Mouse (Mus musculus) mouse trophoblast stem cell (cell line): ENCODE results near the gene Prkaca.

Experiments used
- in situ Hi-C, 2 experiments: fragments of 300-500 bp; cut with MseI, MboI; formaldehyde crosslinking; loops; 2 replicates in 1 of 2; 3 replicates in 1 of 2; pipeline ENCODE4 v1.15.1; 2025

Prkaca gene

DNA sequence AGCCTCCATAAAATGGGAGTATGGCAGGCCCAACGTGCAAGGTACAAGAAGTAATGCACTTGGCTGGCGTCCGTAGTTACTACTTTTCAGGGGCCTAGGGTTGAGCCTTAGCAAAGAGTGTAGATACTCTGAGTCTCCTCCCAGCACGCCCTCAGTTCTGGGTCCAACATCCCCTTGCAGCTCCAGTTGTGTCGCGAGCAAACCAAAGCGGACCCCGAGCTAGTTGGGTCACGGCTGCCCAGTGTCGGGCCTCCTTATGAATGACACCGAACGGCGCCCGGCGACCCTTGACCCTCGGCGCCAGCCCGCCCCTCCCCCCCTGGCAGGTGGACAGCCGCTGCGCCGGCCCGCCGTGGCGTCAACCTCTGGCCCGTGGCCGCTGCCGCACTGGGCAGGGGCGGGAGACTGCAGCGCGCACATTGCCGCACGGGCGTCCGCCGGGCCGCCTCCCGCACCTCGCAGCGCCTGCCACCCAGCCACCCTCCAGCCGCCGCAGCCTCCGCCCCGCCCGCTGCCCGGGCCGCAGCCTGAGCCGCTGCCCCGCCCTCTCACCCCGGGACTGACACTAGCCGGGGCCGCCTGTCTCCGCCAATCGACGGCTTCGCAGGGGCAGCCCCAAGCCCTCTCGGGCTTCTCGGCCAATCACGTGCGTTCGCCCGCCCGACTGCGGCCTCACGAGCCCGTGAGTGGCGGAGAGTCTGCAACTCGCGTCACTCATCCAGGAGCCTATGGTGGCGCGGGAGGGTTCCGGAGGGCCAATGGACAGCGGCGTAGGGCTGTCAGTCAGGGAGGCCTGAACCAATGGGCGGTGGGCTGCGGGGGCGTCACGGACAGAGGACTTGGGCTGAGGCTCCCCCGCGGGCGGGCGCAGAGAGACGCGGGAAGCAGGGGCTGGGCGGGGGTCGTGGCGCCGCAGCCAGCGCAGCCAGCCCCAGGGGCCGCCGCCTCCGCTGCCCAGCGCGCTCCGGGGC, at the start of gene Prkaca:
Gene Prkaca (plus strand): TSS at position 844 of the 971 bp plus-strand sequence.
- in situ Hi-C loops: no loop called here

DNA sequence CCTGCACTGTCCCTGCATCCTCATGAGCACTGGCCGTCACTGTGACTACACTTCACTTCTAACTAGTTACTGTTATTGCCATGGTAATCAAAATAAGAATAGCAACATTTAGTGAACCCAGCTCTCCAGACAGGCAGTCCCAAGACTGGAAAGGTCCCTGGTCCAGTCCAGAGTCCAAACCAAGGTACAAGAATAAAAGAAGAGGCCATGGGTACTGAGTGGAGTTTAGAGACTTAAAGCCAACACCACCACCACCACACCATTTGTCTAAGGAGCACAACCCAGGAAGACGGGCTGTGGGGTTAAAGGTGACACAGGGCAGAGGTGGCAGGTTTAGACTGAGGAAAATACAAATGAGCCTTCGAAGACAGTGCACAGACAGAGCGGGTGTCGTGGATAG, 48.2 kb upstream of the Prkaca start:
- in situ Hi-C loops: no loop called here

DNA sequence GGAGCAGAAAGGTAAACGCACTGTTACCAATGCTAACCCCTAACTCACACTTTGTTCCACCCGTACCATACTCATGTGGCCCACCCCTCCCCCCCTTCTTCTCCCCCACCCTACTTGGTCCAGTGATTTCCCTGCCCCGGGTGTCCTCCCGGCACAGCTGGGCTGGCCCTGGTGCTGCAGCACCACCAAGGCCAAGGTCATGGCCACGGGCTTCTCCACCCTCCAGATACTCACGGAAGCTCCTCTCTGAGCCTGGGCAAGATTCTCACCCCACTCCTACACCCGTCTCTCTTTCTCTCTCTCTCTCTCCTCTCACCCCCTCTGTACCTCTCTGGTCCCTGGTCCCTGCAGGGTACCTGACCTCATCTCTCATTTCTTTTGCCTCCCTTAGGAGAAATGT, 46.5 kb upstream of the Prkaca start:
- in situ Hi-C loops: no loop called here

DNA sequence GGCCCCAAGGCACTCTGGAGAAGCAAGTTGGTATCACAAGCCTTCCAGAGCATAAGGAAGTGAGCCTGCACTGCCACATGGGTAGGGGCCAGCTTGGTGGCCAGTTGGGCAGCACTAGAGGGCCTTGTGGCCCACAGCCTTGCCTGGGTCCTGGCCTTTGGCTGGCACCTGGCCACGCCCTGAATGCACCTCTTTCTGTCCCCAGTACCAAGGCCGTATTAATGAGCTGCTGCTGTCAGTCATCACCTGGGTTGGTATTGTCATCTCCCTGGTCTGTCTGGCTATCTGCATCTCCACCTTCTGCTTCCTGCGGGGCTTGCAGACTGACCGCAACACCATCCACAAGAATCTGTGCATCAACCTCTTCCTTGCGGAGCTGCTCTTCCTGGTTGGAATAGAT, 38.6 kb upstream of the Prkaca start:
- in situ Hi-C loops: no loop called here

DNA sequence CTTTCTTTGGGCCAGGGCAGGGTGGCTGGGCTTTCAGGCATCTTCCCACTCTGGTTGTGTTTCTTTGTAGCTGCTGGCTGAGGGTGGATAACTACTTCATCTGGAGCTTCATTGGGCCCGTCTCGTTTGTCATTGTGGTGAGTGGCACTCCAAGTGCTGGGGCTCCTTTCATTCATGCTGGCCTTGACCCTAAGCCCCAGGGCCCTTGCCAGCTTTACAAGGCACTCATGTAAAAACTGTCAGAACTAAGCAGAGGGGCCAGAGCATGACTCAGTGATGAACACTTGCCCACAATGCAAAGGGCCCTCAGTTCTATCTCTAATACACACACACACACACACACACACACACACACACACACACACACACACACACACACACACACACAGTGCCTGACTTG, 37.8 kb upstream of the Prkaca start:
- in situ Hi-C loops: no loop called here

DNA sequence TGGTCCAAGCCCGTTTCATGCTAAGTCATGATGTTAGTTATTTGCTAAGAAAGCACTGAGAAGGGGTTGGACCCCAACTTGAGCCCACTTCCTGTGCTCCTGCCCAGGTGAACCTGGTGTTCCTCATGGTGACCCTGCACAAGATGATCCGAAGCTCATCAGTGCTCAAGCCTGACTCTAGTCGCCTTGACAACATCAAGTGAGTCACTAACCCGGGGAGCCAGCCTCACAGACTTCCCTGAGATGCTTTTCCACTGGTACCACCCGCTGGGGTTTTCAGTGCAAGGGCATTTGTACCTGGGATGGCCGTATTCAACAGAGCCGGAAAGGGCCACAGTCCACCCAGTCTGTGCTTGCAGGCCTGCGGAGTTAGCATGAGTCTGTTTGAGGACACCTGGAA, 37.4 kb upstream of the Prkaca start:
- in situ Hi-C loops: no loop called here

DNA sequence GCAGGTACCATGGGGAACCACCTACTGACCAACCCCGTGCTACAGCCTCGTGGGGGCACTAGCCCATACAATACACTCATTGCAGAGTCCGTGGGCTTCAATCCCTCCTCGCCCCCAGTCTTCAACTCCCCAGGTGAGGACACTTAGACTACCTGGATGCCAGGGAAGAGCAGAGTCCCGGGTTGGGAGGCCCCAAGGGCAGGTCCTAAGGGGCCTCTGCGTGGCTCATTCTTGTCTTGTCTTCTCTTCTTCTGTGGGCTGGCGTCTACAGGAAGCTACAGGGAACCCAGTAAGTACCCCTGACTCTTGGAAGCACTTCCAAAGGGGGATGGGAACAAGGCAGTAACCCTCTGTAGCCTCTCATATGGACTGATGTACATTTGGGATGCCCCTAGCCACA, 35.1 kb upstream of the Prkaca start:
- in situ Hi-C loops: no loop called here

DNA sequence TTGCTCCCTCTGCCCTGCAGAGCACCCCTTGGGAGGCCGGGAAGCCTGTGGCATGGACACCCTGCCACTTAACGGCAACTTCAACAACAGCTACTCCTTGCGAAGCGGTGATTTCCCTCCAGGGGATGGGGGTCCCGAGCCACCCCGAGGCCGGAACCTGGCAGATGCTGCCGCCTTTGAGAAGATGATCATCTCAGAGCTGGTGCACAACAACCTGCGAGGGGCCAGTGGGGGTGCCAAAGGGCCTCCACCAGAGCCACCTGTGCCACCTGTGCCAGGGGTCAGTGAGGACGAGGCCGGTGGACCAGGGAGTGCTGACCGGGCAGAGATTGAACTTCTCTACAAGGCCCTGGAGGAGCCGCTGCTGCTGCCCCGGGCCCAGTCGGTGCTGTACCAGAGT, 34.5 kb upstream of the Prkaca start:
- in situ Hi-C loops: no loop called here

DNA sequence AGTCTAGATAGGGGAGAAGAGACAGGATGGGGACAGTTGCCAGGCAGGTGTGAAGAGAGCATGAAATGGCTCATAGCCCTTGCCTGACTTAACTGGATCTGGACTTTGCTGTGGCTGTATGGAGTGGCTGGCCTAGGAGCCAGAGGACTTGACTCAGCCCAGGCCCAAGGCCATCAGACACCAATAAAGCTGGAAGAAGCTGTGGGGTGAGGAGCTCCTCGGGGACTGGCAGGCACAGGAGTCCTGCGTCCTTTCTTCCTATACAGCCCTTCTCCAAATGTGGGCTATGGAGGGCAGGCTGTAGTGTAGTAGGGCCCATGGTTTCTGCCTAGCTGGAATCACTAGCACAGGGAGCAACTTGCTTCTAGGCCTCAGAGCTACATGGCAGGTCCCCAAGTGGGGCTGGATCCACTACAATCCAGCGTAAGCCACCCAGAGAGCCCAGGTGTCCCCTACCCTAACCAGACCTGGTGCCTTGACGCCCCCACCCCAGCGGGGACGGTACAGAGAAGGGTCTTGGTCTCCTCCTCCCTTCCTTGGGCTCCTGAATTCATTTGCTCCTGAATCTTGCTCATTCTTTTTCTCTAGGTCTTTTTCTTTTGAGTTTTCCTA, 31.6 kb upstream of the Prkaca start:
- in situ Hi-C loops: no loop called here

DNA sequence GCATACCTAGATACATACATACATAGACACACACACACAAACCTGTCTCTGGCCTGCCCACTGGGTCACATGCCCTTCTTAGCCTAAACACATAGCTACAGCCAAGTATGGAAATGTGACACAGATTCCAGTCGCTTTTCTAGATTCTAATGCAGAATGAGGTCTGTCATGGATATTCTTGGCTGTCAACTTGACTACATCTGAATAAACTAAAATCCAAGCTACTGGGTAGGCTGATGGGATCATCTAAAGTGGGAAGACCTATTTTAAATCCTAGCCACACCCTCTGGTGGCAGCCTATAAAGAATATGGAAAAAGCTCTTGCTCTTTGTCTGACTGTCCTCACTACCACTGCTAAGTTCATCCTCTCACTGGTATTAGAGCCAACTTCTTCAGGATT, 30.3 kb upstream of the Prkaca start:
- in situ Hi-C loops: no loop called here

DNA sequence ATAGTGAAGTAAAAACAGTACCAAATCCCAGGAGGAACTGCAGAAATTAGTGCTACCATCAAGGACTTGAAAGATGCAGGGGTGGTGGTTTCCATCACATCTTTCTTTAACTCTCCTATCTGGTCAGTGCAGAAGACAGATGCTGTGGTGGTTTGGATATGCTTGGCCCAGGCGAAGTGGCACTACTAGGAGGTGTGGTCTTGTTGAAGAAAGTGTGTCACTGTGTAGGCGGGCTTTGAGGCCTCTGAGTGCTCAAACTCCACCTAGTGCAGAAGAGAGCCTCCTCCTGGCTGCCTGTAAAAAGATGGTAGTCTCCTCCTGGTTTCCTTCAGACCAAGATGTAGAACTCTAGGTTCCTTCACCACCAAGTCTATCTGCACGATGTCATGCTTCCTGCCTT, 27.3 kb upstream of the Prkaca start:
- in situ Hi-C loops: no loop called here

DNA sequence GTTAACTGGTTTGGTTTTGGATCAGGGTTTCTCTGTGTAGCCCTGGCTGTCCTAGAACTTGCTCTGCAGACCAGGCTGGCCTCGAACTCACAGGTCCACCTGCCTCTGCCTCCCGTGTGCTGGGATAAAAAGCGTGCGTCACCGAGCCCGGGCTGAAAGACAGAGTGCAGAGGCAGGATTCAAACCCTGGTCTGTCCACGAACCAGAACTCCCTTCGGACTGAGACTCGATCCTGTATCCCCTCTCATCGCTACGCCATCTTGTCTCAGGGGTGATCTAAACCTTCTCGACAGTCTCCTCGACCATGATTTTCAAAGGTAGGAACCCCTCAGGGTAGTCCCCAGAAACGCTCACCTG, 18.1 kb upstream of the Prkaca start:
- in situ Hi-C loops: no loop called here

DNA sequence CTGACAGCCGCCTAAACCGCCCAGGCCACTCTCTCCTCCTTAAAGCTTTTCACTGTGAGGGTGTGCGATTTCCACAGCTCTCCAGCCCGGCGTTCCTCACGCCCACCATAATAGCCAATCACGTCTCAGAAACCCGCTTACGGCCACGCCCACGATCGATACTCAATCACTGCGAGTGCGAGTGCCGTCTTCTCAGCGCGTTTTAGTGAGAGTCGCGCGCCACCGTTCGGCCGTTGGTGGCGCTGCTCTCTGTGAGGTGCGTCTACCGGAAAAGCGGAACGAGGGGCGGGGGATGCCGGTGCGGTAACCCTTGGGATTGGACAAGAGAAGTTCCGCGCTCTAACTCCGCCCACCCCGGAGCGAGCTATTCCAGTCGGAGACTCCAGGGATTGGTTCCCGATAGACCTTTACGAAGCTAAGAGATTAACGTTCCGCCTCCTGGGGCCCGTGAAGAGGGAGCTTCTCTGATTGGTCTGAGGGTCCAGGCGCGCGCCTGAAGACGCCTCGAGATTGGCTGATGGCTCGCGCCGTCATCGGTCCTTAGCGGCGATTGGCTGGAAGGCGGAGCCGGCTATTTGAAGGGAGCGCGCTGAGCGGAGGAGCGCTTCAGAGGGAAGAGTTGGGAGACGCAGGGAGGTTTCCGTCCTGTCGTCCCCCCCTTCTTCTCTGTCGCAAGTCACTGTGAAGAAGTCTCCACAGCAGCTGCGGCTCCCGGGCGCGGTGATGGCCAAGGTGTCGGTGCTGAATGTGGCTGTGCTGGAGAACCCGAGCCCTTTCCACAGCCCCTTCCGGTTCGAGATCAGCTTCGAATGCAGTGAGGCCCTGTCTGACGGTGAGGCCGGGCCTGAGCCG, 17.5 kb upstream of the Prkaca start, which contains the start of the genes Gm10644 and Asf1b:
Gene Gm10644 (minus strand): TSS at position 100 of the 852 bp plus-strand sequence.
Gene Asf1b (plus strand): TSS at position 402 of the 852 bp plus-strand sequence.
- in situ Hi-C loops: no loop called here

DNA sequence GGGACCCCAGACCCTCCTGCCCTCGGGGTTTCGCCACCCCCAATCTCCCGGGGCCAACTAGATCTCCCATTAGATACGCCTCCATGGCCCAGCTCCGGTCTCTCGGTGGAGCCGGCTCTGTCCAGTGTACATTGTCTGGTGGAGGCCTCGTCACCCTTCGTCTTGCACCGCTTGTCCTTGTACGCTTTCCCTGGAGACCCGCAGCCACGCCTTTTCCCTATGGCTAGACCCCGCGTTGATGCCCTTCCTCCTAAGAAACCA, 16.9 kb upstream of the Prkaca start:
- in situ Hi-C loops: no loop called here

DNA sequence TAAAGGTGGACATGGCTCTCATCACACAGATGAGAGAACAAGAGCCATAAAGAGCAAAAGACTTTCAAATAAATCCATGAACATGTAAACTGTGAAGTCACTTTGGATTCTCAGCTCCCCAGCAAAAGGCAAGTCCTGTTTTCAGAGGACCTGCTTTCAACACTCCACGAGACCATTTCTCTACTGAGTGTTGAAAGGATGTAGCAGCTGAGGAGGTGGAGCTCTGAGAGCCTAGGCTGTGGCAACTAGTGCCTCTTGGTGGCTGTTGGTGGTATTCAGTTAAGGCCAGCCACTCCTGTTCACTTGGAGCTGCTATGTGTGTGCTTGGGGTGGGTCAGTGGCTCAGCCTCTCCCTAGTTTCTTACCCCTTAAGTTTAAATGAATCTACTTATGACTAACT, 16.0 kb upstream of the Prkaca start:
- in situ Hi-C loops: no loop called here

DNA sequence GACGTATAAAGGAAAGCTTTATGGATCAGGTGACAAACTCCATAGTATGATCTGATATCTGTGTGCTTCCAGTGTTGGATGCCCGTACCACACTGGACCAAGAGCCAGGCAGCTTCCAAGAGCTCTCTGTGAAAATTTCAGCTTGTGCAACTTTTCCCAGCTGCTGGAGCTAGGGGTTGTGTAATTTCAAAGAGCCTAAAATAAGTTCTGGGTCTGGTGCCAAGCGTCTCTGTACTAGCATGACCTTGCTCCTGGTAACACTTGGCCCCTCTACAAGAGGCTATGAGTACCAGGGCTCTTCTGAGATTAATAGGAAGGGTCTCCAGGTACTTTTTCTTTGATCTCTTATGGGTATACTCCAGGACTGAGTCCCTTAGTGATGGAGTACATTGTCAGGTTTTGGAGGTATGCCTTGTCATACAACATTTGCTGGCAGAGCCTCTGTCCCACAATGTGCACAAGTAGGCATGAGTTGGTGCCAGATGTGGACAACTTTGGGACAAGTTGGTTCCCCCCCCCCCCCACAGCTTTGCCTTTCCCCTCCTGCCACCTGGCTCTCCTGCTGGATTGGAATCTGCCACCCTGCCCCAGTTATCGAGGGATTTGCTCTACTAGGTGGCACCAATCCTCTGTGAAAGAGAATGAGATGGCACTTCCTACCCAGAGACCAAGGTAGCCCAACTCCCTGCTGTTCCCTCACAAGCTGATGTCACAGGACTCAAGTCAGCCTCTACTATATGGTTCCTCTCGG, 8.6 kb upstream of the Prkaca start:
- in situ Hi-C loops: no loop called here

DNA sequence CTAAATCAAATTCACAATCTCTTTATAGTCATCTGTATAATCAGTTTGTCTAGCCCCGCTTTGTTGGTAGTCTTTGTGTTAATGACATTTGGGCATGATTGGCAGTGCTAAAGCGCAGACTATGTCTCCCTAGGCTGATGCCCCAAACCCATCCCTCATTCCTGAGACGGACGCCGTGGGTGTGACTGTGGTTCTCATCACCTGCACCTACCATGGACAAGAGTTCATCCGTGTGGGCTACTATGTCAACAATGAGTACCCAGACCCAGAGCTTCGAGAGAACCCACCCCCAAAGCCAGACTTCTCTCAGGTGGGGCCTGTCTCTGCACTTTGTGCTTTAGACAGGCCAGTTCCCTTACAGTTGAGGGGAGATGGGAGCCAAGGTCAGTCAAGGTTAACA, 5.1 kb upstream of the Prkaca start:
- in situ Hi-C loops: no loop called here

DNA sequence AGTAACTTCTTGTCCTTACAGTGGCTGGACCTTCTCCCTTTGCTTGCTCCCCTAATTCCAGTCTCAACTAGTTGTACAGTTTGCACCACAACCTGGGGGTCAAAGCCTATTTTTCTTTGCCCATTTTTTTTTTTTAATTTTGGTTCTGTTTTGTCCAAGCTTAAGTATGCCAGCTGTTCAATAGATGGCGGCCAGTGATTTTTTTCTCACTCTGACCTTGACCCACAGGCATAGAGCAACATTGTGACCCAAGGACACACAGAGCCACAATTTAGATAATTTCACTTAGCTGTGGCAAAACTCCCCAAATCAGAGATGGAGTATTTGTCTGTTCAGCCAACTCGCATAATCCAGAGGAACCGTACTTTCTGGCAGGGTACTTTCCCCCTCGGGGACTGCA, 1.7 kb upstream of the Prkaca start:
- in situ Hi-C loops: no loop called here

DNA sequence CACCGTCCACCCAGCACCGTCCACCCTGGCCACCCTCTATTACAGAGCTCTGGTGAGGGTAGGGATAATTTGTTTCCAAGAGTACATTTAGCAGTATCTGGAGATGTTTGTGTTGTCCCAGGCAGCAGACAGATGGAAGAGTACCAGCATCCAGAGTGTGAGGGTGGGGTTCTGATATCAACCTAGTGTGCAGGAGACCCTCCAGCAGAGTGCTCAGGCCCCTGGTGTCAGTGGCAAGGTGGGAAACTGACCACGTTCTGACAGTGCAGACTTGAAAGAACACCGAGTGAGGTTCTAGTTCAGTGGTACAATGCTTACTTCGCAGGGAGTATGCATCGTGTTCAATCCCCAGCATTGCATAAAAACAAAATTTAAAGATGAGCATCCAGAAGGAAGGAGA, 1.1 kb upstream of the Prkaca start:
- in situ Hi-C loops: no loop called here

DNA sequence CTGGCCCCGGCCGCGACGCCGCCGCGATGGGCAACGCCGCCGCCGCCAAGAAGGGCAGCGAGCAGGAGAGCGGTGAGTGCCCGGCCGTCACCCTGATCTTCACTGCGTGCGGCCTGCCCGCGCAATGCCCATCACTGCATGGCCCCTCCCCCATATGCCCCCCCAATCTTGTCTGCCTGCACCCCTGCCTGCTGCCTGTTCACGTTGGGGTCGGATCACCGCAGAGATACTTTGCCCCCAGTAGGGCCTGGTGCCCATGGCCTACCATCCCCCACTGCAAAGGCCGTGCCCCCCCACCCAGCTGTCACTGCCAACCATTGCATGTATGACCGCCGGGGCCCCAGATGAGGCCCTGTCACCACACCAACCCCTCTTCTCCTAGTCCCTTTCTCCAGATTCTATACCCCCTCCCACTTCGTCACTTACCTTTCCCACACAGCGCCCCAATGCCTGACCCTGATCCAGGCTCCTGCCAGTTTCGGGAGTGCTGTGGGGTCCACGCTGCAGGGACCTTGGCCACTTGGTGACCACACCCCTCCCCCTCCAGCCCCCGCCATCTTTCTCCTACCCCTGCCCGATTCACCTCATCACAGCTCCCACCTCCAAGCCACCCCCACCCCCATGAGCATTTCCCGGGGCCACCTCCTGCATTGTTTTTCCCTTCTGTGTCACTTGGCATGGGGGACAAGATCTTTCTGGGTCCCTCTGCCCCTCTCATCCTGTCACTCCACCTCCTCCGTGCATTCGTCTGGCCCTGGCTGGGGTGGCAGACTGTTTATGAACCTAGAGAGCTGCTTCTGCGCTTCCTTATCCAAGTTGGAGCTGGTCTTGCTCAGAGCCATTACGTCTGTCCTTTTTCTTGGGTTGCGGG, 603 bp downstream of the Prkaca start:
- in situ Hi-C loops: no loop called here

DNA sequence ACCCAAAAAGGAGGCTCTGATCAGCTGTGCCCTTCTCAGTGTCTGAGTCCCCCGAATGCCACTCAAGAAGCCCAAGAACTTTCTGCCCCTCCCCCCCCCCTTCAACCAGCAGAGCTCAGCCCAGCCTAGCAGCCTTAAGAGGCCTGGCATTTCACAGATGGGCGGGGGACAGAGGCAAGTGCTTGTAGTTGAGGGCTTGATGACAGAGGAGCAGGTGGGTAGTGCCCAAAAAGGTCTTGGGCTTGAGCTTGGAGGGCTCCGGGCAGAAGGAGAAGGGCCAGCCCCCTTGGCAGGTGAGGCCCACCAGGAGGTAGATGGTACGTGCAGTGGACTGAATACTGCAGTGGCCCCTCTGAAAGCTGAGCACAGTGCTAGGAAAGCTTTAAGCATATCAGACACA, 1.7 kb downstream of the Prkaca start:
- in situ Hi-C loops: no loop called here
